Mouse (Mus musculus) activated CD4-positive, CD25-positive, alpha-beta regulatory T cell, adult 9 weeks (primary cell): Measurements from ENCODE around the gene Arhgap25. TPM values are rescaled to one million over a fixed set of nuclear protein-coding genes. Genes with fewer than 3 reads are reported as not detected.

ENCODE experiments used
- polyA plus RNA-seq: library from polyadenylated mRNA; unstranded; fragments of 100-300 nt; shearing (Covaris generic); gene quantifications from one replicate; pipeline ENCODE4 v1.2.1, GENCODE M21; 2017

Gene Arhgap25
- 183 TPM for polyA plus RNA-seq

DNA sequence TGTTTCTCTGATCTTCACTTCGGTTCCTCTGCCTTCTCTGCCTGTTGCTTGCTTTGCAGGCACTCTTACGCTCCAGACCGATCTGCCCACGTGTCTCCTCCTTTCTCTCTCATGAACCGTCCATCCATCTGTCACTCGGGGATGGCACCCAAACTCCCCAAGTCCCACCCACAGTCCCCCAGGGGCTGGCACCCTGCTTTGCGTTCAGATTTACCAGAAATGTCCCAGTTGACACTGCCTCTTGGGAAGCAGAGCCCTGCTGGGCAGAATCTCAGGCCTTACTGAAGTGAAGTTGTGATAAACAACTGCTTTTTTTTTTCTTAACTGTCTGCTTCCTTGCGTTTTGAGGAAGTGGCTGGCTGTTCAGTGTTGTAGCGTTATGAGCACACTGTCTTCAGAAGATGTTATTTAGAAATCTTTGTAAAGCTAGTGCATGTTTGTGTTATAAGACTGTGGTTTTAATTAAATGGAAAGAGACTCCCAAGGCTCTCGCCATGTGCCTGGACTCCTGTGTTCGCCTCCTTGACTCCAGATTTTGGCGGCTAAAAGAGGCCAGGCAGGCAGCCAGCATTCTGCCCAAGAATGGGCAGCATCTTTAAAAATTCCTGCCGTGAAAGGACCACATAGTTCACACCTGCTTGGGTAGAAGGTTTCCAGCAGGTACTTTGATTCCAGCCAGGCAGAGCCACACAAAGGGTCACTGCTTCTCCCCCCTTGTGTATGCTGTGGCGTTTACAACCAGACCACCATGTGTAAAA lies at the start of gene Arhgap25:
Gene Arhgap25 (minus strand): TSS at position 307 of the 758 bp plus-strand sequence.

DNA sequence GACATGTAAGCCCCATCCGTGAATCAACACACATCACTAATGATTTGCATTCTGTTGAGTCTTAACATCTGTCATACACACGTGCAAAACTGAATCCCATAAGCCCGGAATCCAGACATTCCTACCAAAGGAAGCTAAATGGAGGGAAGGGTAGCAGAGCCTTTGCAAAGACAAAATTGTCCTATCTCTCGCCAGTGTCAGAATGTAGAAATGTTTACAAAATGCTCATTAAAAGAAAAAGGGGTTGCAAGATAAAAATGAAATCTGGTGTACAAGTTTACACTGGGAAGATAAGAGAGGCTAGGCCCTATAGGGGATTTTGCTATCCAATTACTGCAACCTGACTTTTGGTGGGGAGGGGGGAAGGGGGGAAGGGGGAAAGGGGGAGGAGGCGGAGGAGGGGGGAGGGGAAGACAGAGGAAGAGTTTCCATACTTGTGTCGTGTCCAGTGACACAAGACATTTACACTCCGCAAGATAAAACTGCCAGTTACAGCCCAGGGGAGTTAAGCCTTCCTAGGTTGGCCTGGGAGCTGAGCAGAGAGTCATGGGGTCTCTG lies 104.5 kb downstream of the Arhgap25 start, which contains the start of gene Bmp10:
Gene Bmp10 (plus strand): TSS at position 508 of the 558 bp plus-strand sequence.

Other genes starting within 250 kb of the Arhgap25 start
- 0.21 TPM for gene Antxr1, start 197.4 kb downstream of the Arhgap25 start, polyA plus RNA-seq
- gene Gkn1, start 182.3 kb downstream of the Arhgap25 start, polyA plus RNA-seq = not detected
- not detected for gene Gkn2, start 159.9 kb downstream of the Arhgap25 start, polyA plus RNA-seq
- gene Gkn3, start 144.3 kb downstream of the Arhgap25 start, polyA plus RNA-seq = not detected
- not detected for gene Bmp10, start 104.3 kb downstream of the Arhgap25 start, polyA plus RNA-seq
- 0.13 TPM for gene Prokr1, start 57.5 kb upstream of the Arhgap25 start, polyA plus RNA-seq
- 6.6 TPM for gene Aplf, start 138.9 kb upstream of the Arhgap25 start, polyA plus RNA-seq
- gene Efcc1, start 197.6 kb upstream of the Arhgap25 start, polyA plus RNA-seq = 0.33 TPM
- gene Gp9, start 244.8 kb upstream of the Arhgap25 start, polyA plus RNA-seq = not detected